Mouse (Mus musculus) testis, adult 2 months (tissue): Measurements from ENCODE around the gene Arhgef28.

ENCODE experiments used
- CTCF ChIP-seq: fragments of 200-500 bp; IDR thresholded peaks from 2 replicates; pipeline ENCODE4 v1.5.1; 2012; ENCODE audit warnings: low read depth, mild to moderate bottlenecking, inconsistent platforms, low read length, moderate library complexity; ENCODE audit not compliant: control insufficient read depth, insufficient read depth, insufficient replicate concordance
- POLR2A ChIP-seq: fragments of 200-500 bp; IDR thresholded peaks from 2 replicates; pipeline ENCODE4 v1.6.1; 2012; ENCODE audit warnings: low read depth, mild to moderate bottlenecking, inconsistent platforms, low read length, moderate library complexity; ENCODE audit not compliant: control insufficient read depth

GRCm38 (mm10) chr13:98245386-98245785 is 39.1 kb upstream of the Arhgef28 start:
- TF ChIP-seq POLR2A (no peak), CTCF (no peak)
